Mouse (Mus musculus): ENCODE measurements around the gene Abhd5. TPM values are rescaled to one million over a fixed set of nuclear protein-coding genes. Genes with fewer than 3 reads are reported as not detected.

Gene Abhd5
- total and polyA plus RNA-seq, 3 experiments = 14.2 to 20.2 TPM; not detected in 1

- Histone ChIP-seq H3K9ac (ENCODE audit: control insufficient read depth, low read depth, low read length, poor library complexity, severe bottlenecking) (no peak overlapping the region), H3K36me3 (ENCODE audit: control insufficient read depth in 1 of 2, insufficient read depth in 2 of 2, low read length in 2 of 2) (no peaks in the 10 kb centered on the region), H3K4me3 (ENCODE audit: control insufficient read depth in 1 of 2, insufficient read depth in 1 of 2, low read depth in 2 of 2, low read length in 2 of 2) (no peak overlapping the region), H3K27ac (ENCODE audit: control insufficient read depth, low read depth, low read length) (no peak overlapping the region), H3K79me2 (ENCODE audit: control insufficient read depth, insufficient read depth, low read length, poor library complexity) (no peaks in the 10 kb centered on the region), H3K27me3 (ENCODE audit: control insufficient read depth in 1 of 2, insufficient read depth in 2 of 2, low read length in 2 of 2) (peaks cover 0 to 2% of the 10 kb centered on the region in 2 experiments; a peak in 2 of 4 replicates), H3K9me3 (replicated peaks; ENCODE audit: insufficient read depth, low read length) (no peaks in the 10 kb centered on the region), H3K4me1 (ENCODE audit: control insufficient read depth in 1 of 2, insufficient read depth in 2 of 2, low read length in 2 of 2) (no peaks in the 10 kb centered on the region)
- no peak for DNase-seq (ENCODE audit: low read depth, low spot score)
- TF ChIP-seq ETS1 (IDR thresholded peaks at IDR 0.05; ENCODE audit: low read depth, low read length) = no peak
- no peak for TF ChIP-seq ZC3H11A (IDR thresholded peaks at IDR 0.05; ENCODE audit: low read depth, low read length)
- no peak for TF ChIP-seq SMC3 (IDR thresholded peaks at IDR 0.05; ENCODE audit: low read depth, low read length)
- TF ChIP-seq CTCF (IDR thresholded peaks at IDR 0.05 in 2 of 3, conservative IDR thresholded peaks at IDR 0.05 in 1 of 3; ENCODE audit: control insufficient read depth in 1 of 3, insufficient read depth in 1 of 3, low read depth in 2 of 3, low read length in 3 of 3, poor library complexity in 1 of 3, severe bottlenecking in 1 of 3) = no peak
- TF ChIP-seq MEF2A (IDR thresholded peaks at IDR 0.05; ENCODE audit: extremely low read depth, insufficient replicate concordance, low read depth, low read length, poor library complexity, severe bottlenecking) = no peak
Measured at GRCm38 (mm10) chr9:122397156-122397555, 45.7 kb downstream of the Abhd5 start.

GRCm38 (mm10) chr9:122398746-122399145, 47.3 kb downstream of the Abhd5 start:
- H3K9me3 ChIP-seq (replicated peaks; ENCODE audit: insufficient read depth, low read length) = no peaks in the 10 kb centered on the region
- DNase-seq (ENCODE audit: low read depth, low spot score) = no peak
- H3K36me3 ChIP-seq (ENCODE audit: control insufficient read depth in 1 of 2, insufficient read depth in 2 of 2, low read length in 2 of 2) = no peaks in the 10 kb centered on the region
- H3K4me1 ChIP-seq (ENCODE audit: control insufficient read depth in 1 of 2, insufficient read depth in 2 of 2, low read length in 2 of 2) = no peaks in the 10 kb centered on the region
- no peak overlapping the region for H3K9ac ChIP-seq (ENCODE audit: control insufficient read depth, low read depth, low read length, poor library complexity, severe bottlenecking)
- H3K27me3 ChIP-seq (ENCODE audit: control insufficient read depth in 1 of 2, insufficient read depth in 2 of 2, low read length in 2 of 2) = peaks cover 0 to 2% of the 10 kb centered on the region in 2 experiments; a peak in 2 of 4 replicates
- TF ChIP-seq RCOR1 (IDR thresholded peaks at IDR 0.05; ENCODE audit: low read depth, low read length) (no peak), ELF1 (IDR thresholded peaks at IDR 0.05; ENCODE audit: low read depth, low read length) (no peak), USF1 (IDR thresholded peaks at IDR 0.05; ENCODE audit: low read depth, low read length) (no peak), USF2 (IDR thresholded peaks at IDR 0.05; ENCODE audit: borderline replicate concordance in 1 of 2, insufficient read depth in 1 of 2, low read depth in 1 of 2, low read length in 2 of 2) (no peak), MAFK (IDR thresholded peaks at IDR 0.05; ENCODE audit: borderline replicate concordance, low read depth, low read length) (no peak), ZC3H11A (IDR thresholded peaks at IDR 0.05; ENCODE audit: low read depth, low read length) (no peak), RAD21 (IDR thresholded peaks at IDR 0.05; ENCODE audit: low read depth, low read length) (no peak), EP300 (IDR thresholded peaks at IDR 0.05; ENCODE audit: low read depth in 1 of 2, low read length in 2 of 2) (no peak)
- H3K4me3 ChIP-seq (ENCODE audit: control insufficient read depth in 1 of 2, insufficient read depth in 1 of 2, low read depth in 2 of 2, low read length in 2 of 2) = no peak overlapping the region
- H3K27ac ChIP-seq (ENCODE audit: control insufficient read depth, low read depth, low read length) = no peak overlapping the region
- no peaks in the 10 kb centered on the region for H3K79me2 ChIP-seq (ENCODE audit: control insufficient read depth, insufficient read depth, low read length, poor library complexity)

- Histone ChIP-seq H3K4me3 (ENCODE audit: control insufficient read depth in 1 of 2, insufficient read depth in 1 of 2, low read depth in 2 of 2, low read length in 2 of 2) (no peak overlapping the region), H3K36me3 (ENCODE audit: control insufficient read depth in 1 of 2, insufficient read depth in 2 of 2, low read length in 2 of 2) (no peaks in the 10 kb centered on the region), H3K9ac (ENCODE audit: control insufficient read depth, low read depth, low read length, poor library complexity, severe bottlenecking) (no peak overlapping the region), H3K27me3 (ENCODE audit: control insufficient read depth in 1 of 2, insufficient read depth in 2 of 2, low read length in 2 of 2) (peaks cover 0 to 2% of the 10 kb centered on the region in 2 experiments; a peak in 2 of 4 replicates), H3K27ac (ENCODE audit: control insufficient read depth, low read depth, low read length) (no peak overlapping the region), H3K4me1 (ENCODE audit: control insufficient read depth in 1 of 2, insufficient read depth in 2 of 2, low read length in 2 of 2) (no peaks in the 10 kb centered on the region), H3K9me3 (replicated peaks; ENCODE audit: insufficient read depth, low read length) (no peaks in the 10 kb centered on the region), H3K79me2 (ENCODE audit: control insufficient read depth, insufficient read depth, low read length, poor library complexity) (no peaks in the 10 kb centered on the region)
- DNase-seq (ENCODE audit: low read depth, low spot score) = no peak
- TF ChIP-seq ZC3H11A (IDR thresholded peaks at IDR 0.05; ENCODE audit: low read depth, low read length) = no peak
- no peak for TF ChIP-seq TCF12 (IDR thresholded peaks at IDR 0.05; ENCODE audit: low read depth, low read length)
- no peak for TF ChIP-seq MAX (IDR thresholded peaks at IDR 0.05; ENCODE audit: low read length)
- no peak for TF ChIP-seq E2F4 (IDR thresholded peaks at IDR 0.05; ENCODE audit: borderline replicate concordance, low read depth, low read length)
- TF ChIP-seq ZMIZ1 (IDR thresholded peaks at IDR 0.05; ENCODE audit: low read depth, low read length) = no peak
Measured at GRCm38 (mm10) chr9:122401239-122401638, 49.8 kb downstream of the Abhd5 start.

Measured in MEL (cell line).